Mouse (Mus musculus): ENCODE measurements around the gene Gm45799. TPM values are rescaled to one million over a fixed set of nuclear protein-coding genes. Genes with fewer than 3 reads are reported as not detected.

The Gm45799 gene
- polyA plus RNA-seq, 1 experiment from 2014 or later, result 4.5 TPM

GRCm38 (mm10) chr7:105625397-105625796 lies 15.0 kb upstream of the Gm45799 start:
- WGBS, result 79% methylated on average over 6 of the region's 6 CpGs
- H3K36me3 ChIP-seq, result peaks cover 22% of the 10 kb centered on the region

GRCm38 (mm10) chr7:105628633-105629032 lies 11.7 kb upstream of the Gm45799 start:
- H3K4me3 ChIP-seq, result no peak overlapping the region

More at GRCm38 (mm10) chr7:105625397-105625796, 15.0 kb upstream of the Gm45799 start:
- H3K4me1 ChIP-seq, result peaks cover 12% of the 10 kb centered on the region; the same call in 1 of the 2 replicates
- no peak for ATAC-seq (ENCODE audit: insufficient number of reproducible peaks, insufficient read depth, low FRiP score, low TSS enrichment)
- H3K27me3 ChIP-seq, result no peaks in the 10 kb centered on the region
- H3K4me3 ChIP-seq, result no peak overlapping the region
- H3K27ac ChIP-seq, result no peak overlapping the region
- H3K9ac ChIP-seq, result no peak overlapping the region
- no peak overlapping the region for H3K4me2 ChIP-seq (replicated peaks)
- H3K9me3 ChIP-seq, result no peaks in the 10 kb centered on the region

GRCm38 (mm10) chr7:105632551-105632972 lies 7.8 kb upstream of the Gm45799 start:
- Histone ChIP-seq H3K4me2 (replicated peaks) (peak overlapping the region; percentile 74), H3K27ac (0 out of 2 replicates have a peak overlapping the region, but pooled peaks have one; percentile 50), H3K36me3 (peaks cover 22% of the 10 kb centered on the region), H3K4me3 (peak overlapping the region; percentile 81), H3K9me3 (no peaks in the 10 kb centered on the region), H3K27me3 (no peaks in the 10 kb centered on the region), H3K4me1 (peaks cover 23% of the 10 kb centered on the region), H3K9ac (peak overlapping the region; percentile 82)
- 16% methylated on average over 4 of the region's 4 CpGs for WGBS
- ATAC-seq (ENCODE audit: insufficient number of reproducible peaks, insufficient read depth, low FRiP score, low TSS enrichment), result no peak; the same call in 1 of the 2 replicates

More at GRCm38 (mm10) chr7:105628633-105629032, 11.7 kb upstream of the Gm45799 start:
- Histone ChIP-seq H3K4me2 (replicated peaks) (no peak overlapping the region), H3K36me3 (peaks cover 10% of the 10 kb centered on the region), H3K4me1 (peaks cover 16% of the 10 kb centered on the region), H3K27me3 (no peaks in the 10 kb centered on the region), H3K9me3 (no peaks in the 10 kb centered on the region), H3K27ac (no peak overlapping the region), H3K9ac (no peak overlapping the region)
- ATAC-seq (ENCODE audit: insufficient number of reproducible peaks, insufficient read depth, low FRiP score, low TSS enrichment), result no peak
- 34% methylated on average over 3 of the region's 3 CpGs for WGBS

GRCm38 (mm10) chr7:105633127-105633800 lies 7.1 kb upstream of the Gm45799 start, which contains the start of gene Trim3:
Gene Trim3 (minus strand): TSS chr7:105633571.
- no peaks in the 10 kb centered on the region for H3K9me3 ChIP-seq
- peak within 1 kb of the TSS; percentile 82 for H3K9ac ChIP-seq
- WGBS, result under 1% methylated on average over 69 of the region's 71 CpGs
- peaks cover 29% of the 10 kb centered on the region for H3K36me3 ChIP-seq
- H3K4me2 ChIP-seq (replicated peaks), result peak within 1 kb of the TSS; percentile 74
- peaks cover 23% of the 10 kb centered on the region for H3K4me1 ChIP-seq
- peak within 1 kb of the TSS; percentile 81 for H3K4me3 ChIP-seq
- H3K27ac ChIP-seq, result peak within 1 kb of the TSS; percentile 63
- no peaks in the 10 kb centered on the region for H3K27me3 ChIP-seq
- ATAC-seq (ENCODE audit: insufficient number of reproducible peaks, insufficient read depth, low FRiP score, low TSS enrichment), result peak; percentile 87

- peak overlapping the region; percentile 81 for H3K4me3 ChIP-seq
Observed at GRCm38 (mm10) chr7:105633801-105634135, 6.6 kb upstream of the Gm45799 start.

GRCm38 (mm10) chr7:105634272-105634920 lies 6.0 kb upstream of the Gm45799 start:
- WGBS, result 57% methylated on average over 9 of the region's 9 CpGs
- no peak for ATAC-seq (ENCODE audit: insufficient number of reproducible peaks, insufficient read depth, low FRiP score, low TSS enrichment)
- peak overlapping the region; percentile 82; the same call in 1 of the 2 replicates for H3K9ac ChIP-seq
- H3K4me2 ChIP-seq (replicated peaks), result peak overlapping the region; percentile 74
- no peak overlapping the region for H3K27ac ChIP-seq
- H3K4me1 ChIP-seq, result peaks cover 18% of the 10 kb centered on the region
- H3K4me3 ChIP-seq, result peak overlapping the region; percentile 81
- H3K9me3 ChIP-seq, result no peaks in the 10 kb centered on the region
- H3K27me3 ChIP-seq, result no peaks in the 10 kb centered on the region
- H3K36me3 ChIP-seq, result peaks cover 35% of the 10 kb centered on the region

More at GRCm38 (mm10) chr7:105633801-105634135, 6.6 kb upstream of the Gm45799 start:
- Histone ChIP-seq H3K9me3 (no peaks in the 10 kb centered on the region), H3K9ac (peak overlapping the region; percentile 82), H3K4me1 (peaks cover 19% of the 10 kb centered on the region), H3K36me3 (peaks cover 33% of the 10 kb centered on the region), H3K27me3 (no peaks in the 10 kb centered on the region), H3K4me2 (replicated peaks) (peak overlapping the region; percentile 74), H3K27ac (peak overlapping the region; percentile 63)
- 6% methylated on average over 10 of the region's 10 CpGs for WGBS
- ATAC-seq (ENCODE audit: insufficient number of reproducible peaks, insufficient read depth, low FRiP score, low TSS enrichment), result no peak; the same call in 1 of the 2 replicates

- Histone ChIP-seq H3K4me2 (replicated peaks) (no peak overlapping the region), H3K27me3 (no peaks in the 10 kb centered on the region), H3K4me1 (peaks cover 23% of the 10 kb centered on the region), H3K36me3 (peaks cover 35% of the 10 kb centered on the region), H3K27ac (no peak overlapping the region), H3K9me3 (no peaks in the 10 kb centered on the region), H3K9ac (no peak overlapping the region), H3K4me3 (no peak overlapping the region)
- no peak for ATAC-seq (ENCODE audit: insufficient number of reproducible peaks, insufficient read depth, low FRiP score, low TSS enrichment)
- 97% methylated on average over 2 of the region's 2 CpGs for WGBS
Observed at GRCm38 (mm10) chr7:105635726-105636125, 4.6 kb upstream of the Gm45799 start.

- Histone ChIP-seq H3K36me3 (peaks cover 41% of the 10 kb centered on the region), H3K9ac (no peak overlapping the region), H3K4me3 (no peak overlapping the region), H3K27ac (no peak overlapping the region), H3K4me1 (peaks cover 25% of the 10 kb centered on the region), H3K4me2 (replicated peaks) (no peak overlapping the region), H3K27me3 (no peaks in the 10 kb centered on the region), H3K9me3 (no peaks in the 10 kb centered on the region)
- WGBS, result 93% methylated on average over 6 of the region's 6 CpGs
- ATAC-seq (ENCODE audit: insufficient number of reproducible peaks, insufficient read depth, low FRiP score, low TSS enrichment), result no peak
Observed at GRCm38 (mm10) chr7:105638776-105639175, 1.6 kb upstream of the Gm45799 start.

GRCm38 (mm10) chr7:105639304-105639703 lies 1.0 kb upstream of the Gm45799 start:
- Histone ChIP-seq H3K27me3 (no peaks in the 10 kb centered on the region), H3K4me2 (replicated peaks) (peak overlapping the region; percentile 87), H3K4me1 (peaks cover 20% of the 10 kb centered on the region), H3K9ac (peak overlapping the region; percentile 90), H3K36me3 (peaks cover 43% of the 10 kb centered on the region), H3K4me3 (peak overlapping the region; percentile 76), H3K27ac (no peak overlapping the region), H3K9me3 (no peaks in the 10 kb centered on the region)
- ATAC-seq (ENCODE audit: insufficient number of reproducible peaks, insufficient read depth, low FRiP score, low TSS enrichment), result no peak
- WGBS, result 81% methylated on average over 9 of the region's 9 CpGs

GRCm38 (mm10) chr7:105639756-105640155 lies 596 bp upstream of the Gm45799 start, which contains the start of gene Timm10b:
Gene Timm10b (plus strand): TSS chr7:105640056.
- Histone ChIP-seq H3K36me3 (peaks cover 43% of the 10 kb centered on the region), H3K9ac (peak within 1 kb of the TSS; percentile 90), H3K27ac (peak within 1 kb of the TSS; percentile 77), H3K4me3 (peak within 1 kb of the TSS; percentile 76), H3K4me1 (peaks cover 18% of the 10 kb centered on the region), H3K9me3 (no peaks in the 10 kb centered on the region), H3K4me2 (replicated peaks) (peak within 1 kb of the TSS; percentile 87), H3K27me3 (no peaks in the 10 kb centered on the region)
- ATAC-seq (ENCODE audit: insufficient number of reproducible peaks, insufficient read depth, low FRiP score, low TSS enrichment), result no peak
- 8% methylated on average over 2 of the region's 2 CpGs for whole genome bisulfite sequencing

GRCm38 (mm10) chr7:105640894-105641255 lies 523 bp downstream of the Gm45799 start:
- H3K27me3 ChIP-seq, result no peaks in the 10 kb centered on the region
- H3K9me3 ChIP-seq, result no peaks in the 10 kb centered on the region
- peak overlapping the region; percentile 87 for H3K4me2 ChIP-seq (replicated peaks)
- under 1% methylated on average over 18 of the region's 18 CpGs for WGBS
- H3K9ac ChIP-seq, result peak overlapping the region; percentile 90
- H3K36me3 ChIP-seq, result peaks cover 38% of the 10 kb centered on the region
- no peak for ATAC-seq (ENCODE audit: insufficient number of reproducible peaks, insufficient read depth, low FRiP score, low TSS enrichment)
- H3K27ac ChIP-seq, result peak overlapping the region; percentile 77
- H3K4me3 ChIP-seq, result peak overlapping the region; percentile 76
- peaks cover 18% of the 10 kb centered on the region for H3K4me1 ChIP-seq

GRCm38 (mm10) chr7:105641936-105642335 lies 1.6 kb downstream of the Gm45799 start:
- peaks cover 18% of the 10 kb centered on the region for H3K4me1 ChIP-seq
- 58% methylated on average over 3 of the region's 3 CpGs for WGBS

More at GRCm38 (mm10) chr7:105641936-105642335, 1.6 kb downstream of the Gm45799 start:
- Histone ChIP-seq H3K27me3 (no peaks in the 10 kb centered on the region), H3K36me3 (peaks cover 27% of the 10 kb centered on the region), H3K4me2 (replicated peaks) (peak overlapping the region; percentile 87), H3K27ac (no peak overlapping the region), H3K4me3 (no peak overlapping the region), H3K9ac (no peak overlapping the region), H3K9me3 (no peaks in the 10 kb centered on the region)
- no peak for ATAC-seq (ENCODE audit: insufficient number of reproducible peaks, insufficient read depth, low FRiP score, low TSS enrichment)
